Mouse (Mus musculus) cerebellum, adult 9-10 months (tissue): Measurements from ENCODE around the gene Cubn.

Experiments used
- DNase-seq: peaks from one replicate; pipeline ENCODE4 v3.0.0; 2022

Gene Cubn

DNA sequence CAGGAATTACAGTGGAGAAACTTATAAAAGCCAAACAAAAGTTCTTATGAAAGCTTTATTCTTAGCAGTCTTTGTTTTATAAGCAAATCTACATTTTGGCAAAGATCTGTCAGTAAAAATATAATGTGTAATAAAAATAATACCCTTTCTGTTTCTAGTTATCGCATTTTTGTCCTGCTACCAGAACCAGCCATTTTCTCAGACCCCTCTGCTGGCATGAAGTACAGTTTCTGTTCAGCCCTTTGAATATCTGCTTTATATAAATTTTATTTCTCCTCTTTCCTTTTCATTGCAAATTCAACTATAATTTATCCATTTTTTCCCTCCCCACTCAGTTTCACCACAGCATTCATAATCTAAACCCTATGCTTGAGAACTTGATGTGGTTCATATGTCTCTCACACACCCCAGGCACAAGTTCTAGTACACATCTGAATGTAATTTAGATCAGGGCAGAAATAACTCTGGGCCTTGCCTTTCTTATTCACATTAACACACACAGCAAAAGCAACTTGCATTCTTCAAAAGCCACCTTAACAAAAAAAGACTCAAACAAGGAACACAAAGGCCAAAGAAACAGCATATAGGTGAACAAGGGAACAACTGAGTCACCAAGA, 139.4 kb downstream of the Cubn start:
- DNase-seq = no peak

DNA sequence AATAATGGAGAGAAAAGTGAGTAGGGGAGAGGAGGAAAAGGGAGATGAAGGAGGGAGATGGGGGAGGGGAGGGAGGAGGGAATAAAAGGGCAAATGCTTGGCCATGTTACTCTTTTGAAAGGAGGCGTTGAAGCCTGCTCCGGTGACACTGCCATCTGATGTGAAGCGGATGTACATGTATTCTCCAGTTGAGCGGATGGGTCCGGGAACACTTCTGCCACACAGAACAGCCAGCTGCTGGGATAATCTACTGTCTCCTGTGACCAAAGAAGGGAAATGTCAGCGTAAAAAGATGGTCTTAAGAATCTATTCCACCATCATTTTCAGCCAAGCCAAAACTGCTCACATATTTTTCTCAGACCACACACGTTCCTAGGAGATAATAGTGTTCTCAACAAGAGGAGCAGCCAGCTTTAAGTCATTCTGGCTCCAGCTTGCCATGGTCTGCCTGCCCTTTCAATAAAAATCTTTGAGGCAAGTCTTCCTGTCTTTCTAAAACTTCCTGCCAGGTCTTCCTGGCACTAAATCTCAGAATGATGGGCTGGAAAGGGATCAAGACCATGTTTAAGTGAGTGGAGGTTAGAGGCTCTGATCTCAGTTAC, 149.2 kb downstream of the Cubn start:
- DNase-seq = no peak

DNA sequence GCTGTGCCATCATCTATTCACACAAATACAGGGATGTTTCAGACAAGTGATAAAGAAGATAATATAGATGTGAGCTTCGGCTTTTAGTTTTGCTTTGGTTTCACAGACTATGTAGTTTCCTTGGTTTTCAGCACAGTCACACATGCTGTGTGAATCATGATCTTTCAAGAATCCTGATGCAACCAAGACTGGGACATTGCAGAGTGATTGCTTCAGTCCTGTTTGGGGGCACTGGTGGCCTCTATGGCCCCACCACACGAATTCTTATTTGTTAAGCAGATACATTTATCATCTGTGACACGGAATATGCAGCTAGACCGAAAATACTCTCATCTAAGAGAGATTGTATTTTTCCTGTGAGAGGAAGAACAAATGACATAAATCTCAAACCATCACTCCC, 156.2 kb downstream of the Cubn start:
- no peak for DNase-seq

DNA sequence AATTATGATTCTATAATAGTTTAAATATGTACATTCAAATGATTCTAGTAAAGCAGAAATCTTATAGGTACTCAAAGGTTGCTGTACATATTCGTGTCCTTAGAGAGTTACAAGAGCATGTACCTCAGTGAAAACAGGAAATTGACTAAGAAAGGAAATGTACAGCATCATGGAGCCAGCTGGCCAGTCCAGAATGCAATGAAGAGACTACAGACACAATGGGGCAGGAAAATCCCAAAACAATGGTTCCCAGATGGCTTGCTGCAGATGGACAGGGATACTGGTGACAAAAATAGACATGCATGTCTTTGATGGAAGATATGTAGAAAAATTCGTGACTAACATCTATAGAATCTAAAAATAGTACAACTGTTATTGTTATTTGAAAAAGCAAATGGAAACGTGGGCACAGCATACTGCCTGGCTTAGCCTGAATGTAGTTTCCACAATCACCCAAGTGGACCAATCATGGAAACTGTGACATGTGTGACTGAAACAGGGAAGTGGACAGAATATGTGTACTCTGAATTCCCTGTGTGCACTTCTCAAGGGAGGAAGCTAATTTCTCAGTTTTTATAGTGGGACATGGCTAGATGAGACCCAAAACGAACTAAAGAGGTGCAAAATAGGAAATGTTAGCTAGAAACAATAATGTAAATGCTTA, 161.7 kb downstream of the Cubn start:
- no peak for DNase-seq

DNA sequence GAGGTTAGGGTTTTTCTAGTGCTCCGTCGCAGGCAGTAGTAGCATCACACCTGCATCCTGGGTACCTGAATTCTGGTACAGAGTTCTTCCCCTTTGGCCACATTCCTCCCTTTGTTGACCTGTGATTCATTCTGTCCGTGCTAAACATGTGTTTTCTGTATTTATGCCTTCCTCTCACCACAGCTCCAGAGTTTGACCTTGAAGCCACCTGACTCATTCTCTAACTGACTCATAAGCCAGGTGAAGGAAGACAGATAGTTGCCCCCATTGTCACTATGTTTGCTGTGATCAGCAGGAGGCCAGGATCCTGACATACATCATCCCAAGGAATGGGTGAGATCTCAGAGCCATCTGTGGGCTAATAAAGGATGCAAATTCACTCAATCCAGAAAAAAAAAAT, 188.2 kb downstream of the Cubn start:
- no peak for DNase-seq

DNA sequence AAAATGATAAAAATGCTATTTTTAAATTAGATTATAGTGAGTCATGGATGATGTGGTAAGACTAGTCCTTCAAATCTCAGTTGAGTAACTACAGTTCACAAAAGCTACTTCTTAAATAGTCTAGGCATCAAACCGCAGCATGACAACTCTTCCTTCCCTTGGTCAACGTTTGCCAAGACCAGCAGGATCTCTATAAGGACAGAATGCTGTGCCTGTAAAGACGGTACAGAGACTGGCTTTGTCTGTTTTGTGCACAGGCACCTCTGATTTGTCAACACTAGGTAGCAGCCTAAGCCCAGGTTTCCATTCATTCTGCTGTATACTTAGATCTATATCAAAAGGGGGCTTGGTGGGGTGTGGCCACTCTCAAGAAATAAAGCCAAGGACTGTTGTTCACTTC, 192.6 kb downstream of the Cubn start:
- no peak for DNase-seq

DNA sequence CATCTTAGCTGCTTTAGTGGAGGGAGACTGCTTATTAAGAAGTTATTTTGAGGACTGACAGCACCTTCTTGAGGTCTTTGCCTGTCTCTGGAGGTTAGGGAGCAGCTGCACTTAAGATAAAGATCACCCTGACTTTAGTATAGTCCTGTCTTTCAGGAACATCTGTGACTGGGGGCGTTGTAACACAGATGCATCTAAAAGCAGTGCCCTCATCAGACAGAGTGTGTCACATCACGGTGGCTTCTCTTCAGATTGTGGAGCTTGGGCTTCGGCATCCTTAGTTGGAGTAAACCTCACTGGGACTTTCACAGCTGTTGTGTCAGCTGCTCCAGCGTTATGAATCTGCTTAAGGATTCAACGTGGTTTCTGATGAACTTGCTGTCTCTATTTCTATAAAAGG, 193.9 kb downstream of the Cubn start:
- DNase-seq = no peak

DNA sequence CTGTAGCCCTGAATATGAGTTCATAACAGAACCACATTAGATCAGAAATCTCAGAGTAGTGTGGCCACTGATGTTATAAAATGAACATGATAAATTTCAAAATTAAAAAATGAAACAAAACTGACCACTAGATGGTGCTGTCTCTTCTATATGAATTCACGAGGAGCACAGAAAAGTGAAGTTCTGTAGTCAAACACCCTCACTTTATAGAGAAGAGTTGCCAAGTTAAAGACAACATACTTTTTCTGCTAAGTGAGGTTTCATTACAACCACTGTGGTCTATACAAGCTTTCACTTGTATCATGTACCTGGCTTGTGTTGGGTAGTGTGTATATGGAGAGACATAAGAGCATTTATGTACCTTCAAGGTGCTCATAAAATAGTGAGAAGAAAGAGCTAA, 201.0 kb downstream of the Cubn start:
- DNase-seq = peak; percentile 62

DNA sequence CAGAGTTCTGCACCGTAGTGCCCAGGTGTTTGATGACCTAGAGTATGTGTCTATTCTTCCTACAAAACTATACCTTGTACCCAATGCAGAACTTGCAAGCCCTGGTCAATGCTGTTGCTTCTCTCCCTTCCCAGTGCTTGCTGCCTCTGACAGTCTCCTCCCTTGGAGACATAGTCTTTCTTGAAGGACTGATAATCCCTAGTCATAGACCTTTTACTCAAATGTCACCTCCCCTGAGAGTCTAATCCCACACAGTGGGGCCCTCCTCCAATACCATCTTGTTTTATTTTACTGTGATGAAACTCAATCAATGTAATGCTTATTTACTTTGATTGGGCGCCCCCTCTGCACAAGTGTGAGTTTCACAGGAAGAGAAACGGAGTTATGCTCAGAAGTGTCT, 201.5 kb downstream of the Cubn start:
- DNase-seq = no peak

DNA sequence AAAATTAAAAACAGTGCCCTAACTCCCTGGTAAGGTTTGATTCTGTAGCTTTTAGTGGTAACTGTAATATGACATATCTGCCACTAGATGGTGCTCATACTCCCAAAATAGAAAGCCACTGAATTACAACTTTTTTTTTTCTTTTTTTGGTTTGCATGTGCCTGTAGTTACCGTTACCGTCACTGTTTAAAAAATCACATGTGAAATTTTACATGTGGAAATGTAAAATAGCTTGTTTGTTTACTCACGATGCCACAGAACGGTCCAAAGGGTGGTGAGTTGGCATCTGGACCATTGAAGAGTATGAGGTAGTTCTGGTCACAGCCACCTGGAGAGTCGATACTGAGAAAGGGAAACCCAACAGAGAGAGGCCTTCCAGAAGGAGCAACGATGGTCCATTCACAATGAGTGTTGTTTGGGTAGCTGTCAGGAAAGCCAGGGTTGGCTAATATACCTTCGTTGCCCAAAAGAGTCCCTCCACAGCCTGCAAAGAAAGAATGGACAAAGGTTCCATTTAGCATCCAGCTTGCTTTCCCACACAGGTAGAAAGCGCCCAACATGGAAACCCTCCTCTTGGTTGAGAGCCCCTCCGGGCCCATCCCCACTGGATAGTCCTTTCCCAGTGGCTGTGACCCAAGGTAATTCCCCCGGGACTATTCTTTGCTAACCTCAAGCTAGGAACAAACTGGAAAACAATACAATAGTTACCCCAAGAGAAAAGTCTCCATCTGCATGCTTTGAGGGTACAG, 213.3 kb downstream of the Cubn start:
- DNase-seq = no peak

DNA sequence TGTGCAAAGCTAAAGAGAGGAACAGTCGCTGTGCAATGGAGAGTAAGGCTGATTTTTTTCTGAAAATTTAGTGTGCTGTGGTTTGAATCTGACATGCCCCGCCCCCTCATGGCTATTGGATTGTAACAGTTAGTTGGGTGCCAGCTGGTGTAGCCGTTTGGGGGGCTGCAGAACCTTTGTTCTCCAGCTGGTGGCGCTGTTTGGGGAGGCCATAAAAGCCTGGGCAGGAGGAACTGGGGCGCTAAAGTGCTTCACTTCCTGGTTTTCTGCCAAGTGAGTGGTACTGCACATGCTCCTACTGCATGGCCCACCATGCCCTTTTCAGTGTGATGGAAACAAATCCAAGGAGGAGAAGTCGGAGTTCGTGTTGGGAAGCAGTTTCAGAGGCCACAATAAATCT, 215.7 kb downstream of the Cubn start:
- no peak for DNase-seq

DNA sequence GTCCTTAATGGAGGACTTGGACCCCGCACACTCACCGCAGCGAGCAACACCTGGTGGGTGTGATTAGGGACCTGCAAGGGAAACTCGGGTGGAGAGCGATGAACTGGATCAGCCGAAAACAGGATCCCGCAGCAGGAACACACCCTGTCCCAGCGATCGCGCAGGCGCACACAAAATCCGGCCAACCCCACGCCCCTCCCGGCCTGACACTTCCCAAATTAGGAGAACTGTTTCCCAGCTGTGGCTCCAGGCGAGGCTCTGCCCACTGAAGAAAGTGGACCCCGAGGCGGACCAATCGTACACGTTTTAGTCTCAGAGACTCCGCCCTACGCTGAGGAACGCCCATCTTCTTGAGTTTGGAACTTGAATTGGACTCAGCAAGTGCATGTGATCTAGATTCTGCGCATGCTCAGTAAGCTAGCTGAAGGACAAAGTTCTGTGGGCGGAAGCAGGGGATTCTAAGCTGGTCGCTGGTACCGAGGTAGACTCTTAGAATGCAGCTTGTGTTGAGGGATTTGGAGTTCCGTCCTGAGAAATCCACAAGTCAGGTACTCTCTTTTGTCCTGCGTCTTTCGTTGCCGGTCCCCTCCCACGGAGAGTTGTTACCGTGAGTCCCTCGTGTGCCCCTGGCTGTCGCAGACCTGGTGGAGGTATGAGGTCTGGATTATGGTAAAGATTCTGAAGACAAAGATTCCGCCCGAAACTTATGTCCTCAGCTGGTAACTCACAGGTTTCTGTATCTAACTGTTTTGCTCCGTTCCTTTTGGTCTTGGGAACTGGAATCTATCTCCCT, 220.3 kb downstream of the Cubn start, which contains the start of gene Rsu1:
Rsu1 (minus strand) TSS at position 251 of the 793 bp plus-strand sequence.
- DNase-seq = peak; percentile 98

DNA sequence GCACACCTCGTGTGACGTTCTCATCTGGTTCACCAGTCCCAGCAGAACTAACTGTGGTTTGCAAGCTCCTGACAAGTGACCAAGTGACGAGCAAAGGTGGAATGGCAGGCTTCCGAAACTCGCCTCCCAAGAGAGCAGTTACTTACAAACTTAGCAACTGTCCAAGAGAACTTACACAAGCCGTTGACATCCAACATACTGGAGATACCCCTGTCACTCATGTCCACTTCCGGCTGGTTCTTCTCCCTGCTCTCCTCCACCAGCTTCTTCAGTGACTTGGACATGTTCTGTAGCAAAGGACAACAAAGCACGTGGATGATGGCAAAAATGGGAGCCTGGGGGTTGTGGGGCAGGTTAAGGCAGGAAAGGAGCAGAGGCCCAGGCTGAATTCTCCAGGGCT, 220.9 kb downstream of the Cubn start:
- no peak for DNase-seq

DNA sequence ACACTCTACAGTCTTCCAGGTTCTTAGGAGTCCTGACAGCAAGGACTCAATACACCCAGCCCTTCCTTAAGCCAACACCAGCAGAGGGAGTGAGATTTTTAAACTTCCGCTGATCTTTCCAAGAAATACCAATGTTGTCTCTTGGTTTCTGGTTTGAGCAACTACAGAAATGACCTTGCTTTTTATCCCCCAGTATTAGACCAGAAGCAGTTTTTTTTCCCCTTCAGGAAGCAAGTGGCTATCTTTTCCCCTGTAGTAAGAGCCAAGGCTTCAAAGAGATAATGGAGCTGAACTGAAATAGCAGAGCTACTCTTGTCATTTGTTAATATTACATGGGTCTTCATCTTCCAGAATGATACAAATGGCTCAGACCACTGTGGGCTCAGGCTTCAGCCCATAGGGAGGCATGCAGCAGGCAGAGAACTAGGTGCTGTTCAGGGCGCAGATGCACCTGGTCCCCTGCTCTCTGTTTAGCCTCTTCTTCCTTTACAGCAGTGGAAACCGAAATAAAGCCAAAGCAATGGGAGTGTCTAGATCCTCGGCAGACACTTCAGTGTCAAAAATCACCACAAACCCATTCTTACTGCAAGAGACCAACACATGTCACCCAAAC, 222.8 kb downstream of the Cubn start:
- DNase-seq = no peak

DNA sequence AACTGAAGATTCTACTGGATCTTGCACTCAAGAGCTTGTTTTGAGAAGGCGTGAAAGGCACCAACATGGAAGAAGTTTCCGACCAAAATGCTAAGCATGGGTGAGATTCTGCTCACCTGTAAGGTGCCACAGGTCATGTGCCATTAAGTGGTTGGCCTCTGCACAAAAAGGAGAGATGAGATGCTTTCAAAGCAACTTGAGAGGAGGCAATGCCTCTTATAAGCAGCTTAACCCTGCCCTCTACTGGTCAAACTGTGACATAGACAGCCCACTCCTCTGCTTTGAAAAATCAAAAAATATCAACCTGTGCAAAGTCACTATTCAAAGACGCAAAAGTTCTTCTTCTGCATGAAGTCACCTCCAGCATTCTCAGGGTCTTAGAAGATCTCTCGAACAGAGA, 226.7 kb downstream of the Cubn start:
- peak; percentile 15 for DNase-seq

DNA sequence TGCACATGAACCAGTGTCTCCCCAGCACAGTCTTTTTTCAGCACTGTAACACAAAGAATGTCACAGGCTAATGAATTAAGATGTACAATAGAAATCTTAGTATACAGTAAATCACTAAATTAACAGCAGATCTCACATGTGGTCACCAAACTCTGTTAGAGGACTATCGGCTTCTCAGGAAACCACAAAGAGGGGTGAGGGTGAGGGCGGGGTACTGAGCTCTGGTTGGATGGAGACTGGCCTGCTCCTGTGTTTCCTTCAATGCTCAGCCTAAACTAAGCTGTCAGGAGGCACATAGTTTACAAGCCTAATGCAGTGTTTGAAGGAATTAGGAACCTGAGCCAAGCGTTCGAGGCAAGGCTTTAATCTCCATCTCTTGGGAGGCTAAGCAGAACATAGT, 228.5 kb downstream of the Cubn start:
- no peak for DNase-seq

DNA sequence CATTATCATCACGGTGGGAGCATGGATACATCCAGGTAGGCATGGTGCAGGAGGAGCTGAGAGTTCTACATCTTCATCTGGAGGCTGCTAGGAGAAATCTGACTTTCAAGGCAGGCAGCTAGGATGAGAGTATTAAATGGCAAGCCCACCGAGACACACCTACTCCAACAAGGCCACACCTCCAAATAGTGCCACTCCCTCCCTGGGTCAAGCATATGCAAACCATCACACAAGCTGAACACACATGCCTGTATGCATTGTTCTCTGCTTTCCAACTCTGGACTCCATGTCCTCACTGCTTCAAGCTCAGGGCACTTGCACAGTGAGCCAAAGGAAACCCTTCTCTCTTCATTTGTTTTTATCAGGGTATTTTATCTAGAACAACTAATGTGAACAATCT, 233.0 kb downstream of the Cubn start:
- DNase-seq = no peak

DNA sequence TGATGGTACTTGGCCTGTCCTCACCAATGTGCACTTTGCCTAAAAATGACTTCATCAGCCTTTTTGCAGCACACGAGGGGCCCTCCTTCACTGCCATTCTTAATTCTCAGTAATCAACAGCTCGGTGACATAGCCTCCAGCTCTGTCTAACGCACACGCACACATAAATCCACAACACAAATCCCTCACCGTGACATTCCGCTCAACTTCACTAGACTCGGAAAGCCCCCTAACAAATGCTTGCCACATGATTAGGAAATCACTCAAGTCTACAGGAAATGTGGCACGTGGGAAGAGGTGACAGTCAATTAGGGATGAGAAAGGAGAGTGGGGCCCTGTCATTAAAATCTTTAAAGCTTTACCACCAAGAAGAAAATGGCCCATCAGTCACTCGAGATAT, 250.9 kb downstream of the Cubn start:
- DNase-seq = no peak

DNA sequence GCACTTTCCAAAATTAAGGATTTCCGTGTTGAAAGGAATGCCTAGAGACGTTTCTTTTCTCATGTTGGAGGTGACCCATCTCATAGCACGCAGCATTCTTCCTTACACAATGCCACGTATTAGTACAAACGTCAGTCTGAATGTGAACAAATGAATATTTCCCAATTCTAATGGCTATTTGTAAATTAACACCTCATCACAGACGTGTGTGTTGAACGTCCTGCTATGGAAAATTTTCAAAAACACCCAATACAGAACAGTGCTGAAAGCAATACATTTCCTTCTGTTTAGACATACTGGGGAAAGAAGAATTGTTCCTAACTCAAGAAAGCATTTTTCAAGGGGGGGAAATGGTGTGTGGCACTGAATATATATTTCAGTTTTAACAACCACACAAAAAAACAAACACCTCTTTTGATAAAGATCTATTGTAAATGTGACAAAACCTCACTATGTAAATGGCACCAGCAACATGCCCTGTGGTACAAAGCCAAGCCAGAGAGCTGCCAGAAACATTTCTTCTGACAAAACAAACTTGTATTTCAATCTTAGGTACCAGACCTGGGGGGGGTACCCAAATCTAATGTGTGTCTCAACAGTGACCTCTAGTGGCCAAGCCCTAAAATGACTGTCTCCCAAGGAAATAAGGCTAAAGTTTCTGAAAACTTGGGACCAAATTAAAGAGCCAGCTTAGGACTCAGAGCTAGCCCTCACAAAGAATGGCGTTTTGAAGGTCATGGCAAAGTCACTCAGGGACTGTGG, 254.3 kb downstream of the Cubn start:
- peak; percentile 54 for DNase-seq

DNA sequence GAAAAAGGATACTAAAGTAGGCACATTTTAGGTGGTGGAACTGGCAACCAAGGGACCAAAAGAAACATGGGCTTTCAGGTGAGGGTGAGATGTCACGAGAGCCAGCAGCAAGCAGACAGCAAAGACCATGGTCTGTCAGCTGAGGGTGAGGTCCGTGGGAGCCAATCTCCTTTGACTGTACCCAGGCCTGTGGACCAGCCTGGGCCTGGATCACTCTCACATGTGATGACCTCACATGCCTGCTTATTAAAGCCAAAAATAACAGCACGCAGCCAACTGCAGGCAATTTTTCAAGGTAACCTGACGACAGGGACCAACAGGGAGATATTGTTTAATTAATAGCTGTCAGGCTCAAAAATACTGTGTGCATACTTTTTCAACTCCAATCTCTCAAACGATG, 255.9 kb downstream of the Cubn start:
- DNase-seq = no peak

DNA sequence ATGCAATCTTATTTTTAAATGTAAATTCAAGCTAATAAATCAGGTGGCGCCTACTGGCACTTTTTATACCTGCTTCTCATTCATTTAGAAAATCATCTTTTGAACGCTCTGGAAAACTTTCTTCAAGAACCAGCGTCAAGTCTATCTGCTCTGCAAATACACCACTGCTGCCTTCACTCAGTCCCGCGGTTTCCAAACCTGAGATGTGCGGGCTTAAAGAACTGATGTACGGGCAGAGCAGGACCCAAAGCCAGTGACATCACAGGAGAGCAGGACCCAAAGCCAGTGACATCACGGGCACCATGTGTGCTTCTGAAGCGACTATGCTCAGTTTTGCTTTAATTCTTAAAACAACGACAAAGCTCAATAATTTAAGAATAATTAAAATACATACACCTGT, 256.8 kb downstream of the Cubn start:
- DNase-seq = no peak

DNA sequence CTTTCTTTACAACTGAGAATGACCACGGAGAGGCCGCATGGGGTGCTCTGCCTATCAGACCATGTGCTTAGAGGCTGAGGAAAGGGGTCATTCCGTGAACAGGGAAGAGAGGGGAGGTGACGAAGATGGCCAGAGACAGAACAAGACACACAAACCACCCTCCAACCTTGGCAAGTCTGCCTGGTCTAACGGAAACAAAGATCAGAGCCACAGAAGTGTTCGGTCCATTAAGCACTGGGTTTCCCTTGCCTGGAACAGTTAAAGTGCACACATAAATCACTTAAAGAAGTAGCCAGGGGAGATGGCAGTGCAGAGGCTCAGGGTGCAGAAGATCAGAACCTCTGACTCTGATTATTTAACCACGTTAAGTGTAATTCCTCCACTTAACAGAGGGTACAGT, 257.7 kb downstream of the Cubn start:
- no peak for DNase-seq
